Mouse (Mus musculus): ENCODE results near the gene Baat. TPM values are rescaled to one million over a fixed set of nuclear protein-coding genes. Genes with fewer than 3 reads are reported as not detected.

Gene Baat
- total RNA-seq, 1 experiment = 0.18 TPM

DNA sequence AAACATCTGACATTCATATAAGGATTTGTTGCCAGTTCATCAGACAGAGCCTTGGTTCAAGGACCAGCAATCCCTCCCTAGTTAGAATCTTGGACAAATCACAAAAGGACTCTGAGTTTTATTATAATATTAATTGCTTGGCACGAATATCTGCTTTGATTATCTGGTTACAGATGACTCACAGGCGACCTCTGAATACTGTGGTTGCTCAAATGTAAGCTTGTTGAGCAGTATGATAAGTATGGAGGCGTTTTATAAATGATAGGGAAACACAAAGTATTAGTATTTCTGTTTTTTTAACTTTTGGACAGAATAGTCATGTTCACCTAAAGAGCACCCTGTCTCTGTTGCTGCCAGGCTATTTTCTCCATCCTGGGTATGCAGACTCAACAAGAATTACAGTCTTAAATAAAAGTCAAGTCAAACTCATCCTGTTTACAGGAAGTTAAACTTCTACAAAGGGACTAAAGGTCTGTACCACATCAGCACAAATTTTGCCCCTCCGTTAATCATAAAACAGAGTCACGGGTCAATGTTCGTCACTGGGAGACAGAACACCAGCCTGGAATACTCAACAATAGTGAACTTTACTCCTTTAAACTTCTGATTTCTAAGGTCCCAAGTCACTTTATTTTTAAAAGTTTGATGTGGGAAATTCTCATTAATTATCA, 40.7 kb upstream of the Baat start:
- Histone ChIP-seq H3K4me1 (ENCODE audit: control insufficient read depth in 2 of 2, insufficient read depth in 2 of 2, low read length in 2 of 2, poor library complexity in 1 of 2) (no peaks in the 10 kb centered on the region), H3K27ac (ENCODE audit: insufficient read depth, low read depth, low read length, poor library complexity, severe bottlenecking) (no peak overlapping the region), H3K4me3 (ENCODE audit: insufficient read depth in 1 of 2, low read depth in 1 of 2, low read length in 2 of 2, poor library complexity in 1 of 2, severe bottlenecking in 1 of 2) (no peak overlapping the region), H3K36me3 (ENCODE audit: control insufficient read depth, insufficient read depth, low read length, poor library complexity, severe bottlenecking) (no peaks in the 10 kb centered on the region), H3K9ac (ENCODE audit: insufficient read depth, low read depth, low read length, poor library complexity, severe bottlenecking) (no peak overlapping the region), H3K9me3 (ENCODE audit: control insufficient read depth, insufficient read depth, low read depth, low read length) (no peaks in the 10 kb centered on the region)
- TF ChIP-seq HCFC1 (IDR thresholded peaks at IDR 0.05; ENCODE audit: borderline replicate concordance, insufficient read depth, low read length) (no peak), ZNF384 (IDR thresholded peaks at IDR 0.05; ENCODE audit: low read depth, low read length) (no peak), CHD2 (IDR thresholded peaks at IDR 0.05; ENCODE audit: low read depth, low read length) (no peak), MAFK (IDR thresholded peaks at IDR 0.05; ENCODE audit: insufficient read depth, low read depth, low read length) (no peak), ZC3H11A (IDR thresholded peaks at IDR 0.05; ENCODE audit: borderline replicate concordance, low read depth, low read length) (no peak)
- no peak for DNase-seq (ENCODE audit: low read depth, low spot score)
- in situ Hi-C loops (cut with MboI; ENCODE audit: low sequenced_read_pairs in 2 of 2, unreplicated experiment in 2 of 2) = no loop called here

DNA sequence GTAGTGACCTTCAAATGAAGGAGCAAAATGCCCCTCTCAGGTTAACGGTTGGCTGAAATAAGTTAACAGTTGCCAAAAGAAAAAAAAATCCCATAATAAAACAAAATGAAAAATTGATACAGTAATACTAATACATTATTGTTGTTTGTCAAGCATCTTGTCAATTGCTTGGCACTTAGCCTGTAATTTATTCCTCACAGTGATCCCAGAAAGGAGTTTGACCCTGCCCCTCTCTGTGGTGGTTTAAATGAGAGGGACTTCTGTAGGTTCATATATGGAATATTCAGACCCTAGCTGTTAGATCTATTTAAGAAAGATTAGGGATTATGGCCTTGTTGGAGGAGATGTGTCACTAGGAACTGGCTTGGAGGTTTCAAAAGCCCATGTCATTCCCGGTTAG, 39.7 kb upstream of the Baat start:
- H3K36me3 ChIP-seq (ENCODE audit: control insufficient read depth, insufficient read depth, low read length, poor library complexity, severe bottlenecking) = no peaks in the 10 kb centered on the region
- no peak overlapping the region for H3K9ac ChIP-seq (ENCODE audit: insufficient read depth, low read depth, low read length, poor library complexity, severe bottlenecking)
- no peak for DNase-seq (ENCODE audit: low read depth, low spot score)
- in situ Hi-C loops (cut with MboI; ENCODE audit: low sequenced_read_pairs in 2 of 2, unreplicated experiment in 2 of 2) = no loop called here
- no peaks in the 10 kb centered on the region for H3K4me1 ChIP-seq (ENCODE audit: control insufficient read depth in 2 of 2, insufficient read depth in 2 of 2, low read length in 2 of 2, poor library complexity in 1 of 2)
- H3K9me3 ChIP-seq (ENCODE audit: control insufficient read depth, insufficient read depth, low read depth, low read length) = no peaks in the 10 kb centered on the region
- no peak overlapping the region for H3K4me3 ChIP-seq (ENCODE audit: insufficient read depth in 1 of 2, low read depth in 1 of 2, low read length in 2 of 2, poor library complexity in 1 of 2, severe bottlenecking in 1 of 2)
- no peak for TF ChIP-seq CHD2 (IDR thresholded peaks at IDR 0.05; ENCODE audit: low read depth, low read length)
- no peak for TF ChIP-seq ZC3H11A (IDR thresholded peaks at IDR 0.05; ENCODE audit: borderline replicate concordance, low read depth, low read length)
- no peak for TF ChIP-seq MAFK (IDR thresholded peaks at IDR 0.05; ENCODE audit: insufficient read depth, low read depth, low read length)
- TF ChIP-seq HCFC1 (IDR thresholded peaks at IDR 0.05; ENCODE audit: borderline replicate concordance, insufficient read depth, low read length) = no peak
- H3K27ac ChIP-seq (ENCODE audit: insufficient read depth, low read depth, low read length, poor library complexity, severe bottlenecking) = no peak overlapping the region

DNA sequence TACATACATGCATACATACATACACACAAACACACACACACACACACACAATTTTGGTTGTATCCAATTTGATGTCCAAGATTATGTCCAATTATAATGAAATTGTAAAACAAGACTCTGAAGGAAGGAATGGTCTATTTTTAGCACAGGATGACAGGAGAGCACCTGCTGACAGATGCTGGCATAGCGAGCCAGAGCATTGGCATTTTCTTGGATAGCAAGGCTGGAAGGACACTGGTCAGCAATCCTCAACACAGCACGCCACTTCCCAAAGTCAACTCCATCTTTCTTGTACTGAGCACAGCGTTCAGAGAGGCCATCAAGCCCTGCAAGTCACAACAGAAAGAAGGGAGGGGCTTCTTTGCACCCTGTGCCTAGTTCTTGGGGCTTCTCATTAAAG, 34.6 kb upstream of the Baat start:
- Histone ChIP-seq H3K9ac (ENCODE audit: insufficient read depth, low read depth, low read length, poor library complexity, severe bottlenecking) (no peak overlapping the region), H3K4me3 (ENCODE audit: insufficient read depth in 1 of 2, low read depth in 1 of 2, low read length in 2 of 2, poor library complexity in 1 of 2, severe bottlenecking in 1 of 2) (no peak overlapping the region), H3K36me3 (ENCODE audit: control insufficient read depth, insufficient read depth, low read length, poor library complexity, severe bottlenecking) (no peaks in the 10 kb centered on the region), H3K27ac (ENCODE audit: insufficient read depth, low read depth, low read length, poor library complexity, severe bottlenecking) (no peak overlapping the region), H3K9me3 (ENCODE audit: control insufficient read depth, insufficient read depth, low read depth, low read length) (no peaks in the 10 kb centered on the region), H3K4me1 (ENCODE audit: control insufficient read depth in 2 of 2, insufficient read depth in 2 of 2, low read length in 2 of 2, poor library complexity in 1 of 2) (no peaks in the 10 kb centered on the region)
- no peak for DNase-seq (ENCODE audit: low read depth, low spot score)
- TF ChIP-seq ZC3H11A (IDR thresholded peaks at IDR 0.05; ENCODE audit: borderline replicate concordance, low read depth, low read length) (no peak), CHD2 (IDR thresholded peaks at IDR 0.05; ENCODE audit: low read depth, low read length) (no peak), ZNF384 (IDR thresholded peaks at IDR 0.05; ENCODE audit: low read depth, low read length) (no peak)
- in situ Hi-C loops (cut with MboI; ENCODE audit: low sequenced_read_pairs in 2 of 2, unreplicated experiment in 2 of 2) = no loop called here

DNA sequence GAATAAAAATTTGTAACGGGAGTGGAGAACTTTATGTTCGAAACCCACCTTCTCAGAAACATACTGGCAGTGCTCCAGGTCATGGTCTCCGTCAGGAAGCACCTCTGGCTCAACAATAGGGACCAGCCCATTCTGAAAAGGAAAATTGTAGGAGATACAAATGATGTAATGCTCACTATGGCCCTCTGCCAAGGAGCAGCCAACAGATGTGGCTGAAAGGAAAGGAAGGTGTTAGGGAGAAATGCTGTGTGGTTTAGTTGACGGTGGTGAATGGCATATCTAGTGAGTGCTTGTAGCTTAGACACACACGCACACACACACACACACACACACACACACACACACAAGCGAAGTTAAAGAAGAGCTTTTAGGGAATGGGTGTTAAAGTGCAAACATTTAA, 33.3 kb upstream of the Baat start:
- Histone ChIP-seq H3K4me1 (ENCODE audit: control insufficient read depth in 2 of 2, insufficient read depth in 2 of 2, low read length in 2 of 2, poor library complexity in 1 of 2) (no peaks in the 10 kb centered on the region), H3K36me3 (ENCODE audit: control insufficient read depth, insufficient read depth, low read length, poor library complexity, severe bottlenecking) (no peaks in the 10 kb centered on the region), H3K9me3 (ENCODE audit: control insufficient read depth, insufficient read depth, low read depth, low read length) (no peaks in the 10 kb centered on the region), H3K9ac (ENCODE audit: insufficient read depth, low read depth, low read length, poor library complexity, severe bottlenecking) (no peak overlapping the region), H3K27ac (ENCODE audit: insufficient read depth, low read depth, low read length, poor library complexity, severe bottlenecking) (no peak overlapping the region), H3K4me3 (ENCODE audit: insufficient read depth in 1 of 2, low read depth in 1 of 2, low read length in 2 of 2, poor library complexity in 1 of 2, severe bottlenecking in 1 of 2) (no peak overlapping the region)
- in situ Hi-C loops (cut with MboI; ENCODE audit: low sequenced_read_pairs in 2 of 2, unreplicated experiment in 2 of 2) = no loop called here
- no peak for DNase-seq (ENCODE audit: low read depth, low spot score)
- TF ChIP-seq MAFK (IDR thresholded peaks at IDR 0.05; ENCODE audit: insufficient read depth, low read depth, low read length) (no peak), ZNF384 (IDR thresholded peaks at IDR 0.05; ENCODE audit: low read depth, low read length) (no peak), ZC3H11A (IDR thresholded peaks at IDR 0.05; ENCODE audit: borderline replicate concordance, low read depth, low read length) (no peak), HCFC1 (IDR thresholded peaks at IDR 0.05; ENCODE audit: borderline replicate concordance, insufficient read depth, low read length) (no peak), CHD2 (IDR thresholded peaks at IDR 0.05; ENCODE audit: low read depth, low read length) (no peak)

DNA sequence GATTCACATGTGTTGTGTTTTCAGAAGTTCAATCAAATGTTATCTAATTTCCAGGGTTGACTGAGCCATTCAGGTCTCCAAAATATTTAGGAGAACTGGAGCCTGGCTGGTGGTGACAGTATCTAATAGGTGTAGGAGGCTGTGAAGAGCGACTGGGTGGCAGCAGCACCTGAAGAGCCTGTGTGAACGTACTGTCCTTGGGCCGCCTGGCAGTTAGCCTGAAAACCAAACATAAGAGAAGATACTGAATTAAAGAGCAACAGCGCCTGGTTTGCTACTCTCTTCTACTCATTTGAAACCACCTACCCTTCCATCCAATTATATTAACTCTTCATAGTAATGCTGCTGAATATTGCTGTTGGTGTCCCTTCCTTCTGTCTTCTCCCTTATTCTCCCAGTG, 30.3 kb upstream of the Baat start:
- H3K36me3 ChIP-seq (ENCODE audit: control insufficient read depth, insufficient read depth, low read length, poor library complexity, severe bottlenecking) = no peaks in the 10 kb centered on the region
- no peak overlapping the region for H3K27ac ChIP-seq (ENCODE audit: insufficient read depth, low read depth, low read length, poor library complexity, severe bottlenecking)
- TF ChIP-seq CHD2 (IDR thresholded peaks at IDR 0.05; ENCODE audit: low read depth, low read length) = no peak
- TF ChIP-seq HCFC1 (IDR thresholded peaks at IDR 0.05; ENCODE audit: borderline replicate concordance, insufficient read depth, low read length) = no peak
- no peak for TF ChIP-seq MAFK (IDR thresholded peaks at IDR 0.05; ENCODE audit: insufficient read depth, low read depth, low read length)
- no peak for TF ChIP-seq ZNF384 (IDR thresholded peaks at IDR 0.05; ENCODE audit: low read depth, low read length)
- no peak for DNase-seq (ENCODE audit: low read depth, low spot score)
- no peaks in the 10 kb centered on the region for H3K4me1 ChIP-seq (ENCODE audit: control insufficient read depth in 2 of 2, insufficient read depth in 2 of 2, low read length in 2 of 2, poor library complexity in 1 of 2)
- H3K9me3 ChIP-seq (ENCODE audit: control insufficient read depth, insufficient read depth, low read depth, low read length) = no peaks in the 10 kb centered on the region
- no peak overlapping the region for H3K9ac ChIP-seq (ENCODE audit: insufficient read depth, low read depth, low read length, poor library complexity, severe bottlenecking)
- in situ Hi-C loops (cut with MboI; ENCODE audit: low sequenced_read_pairs in 2 of 2, unreplicated experiment in 2 of 2) = no loop called here
- H3K4me3 ChIP-seq (ENCODE audit: insufficient read depth in 1 of 2, low read depth in 1 of 2, low read length in 2 of 2, poor library complexity in 1 of 2, severe bottlenecking in 1 of 2) = no peak overlapping the region

Measured in ES-E14 (cell line).